Mouse (Mus musculus) right cerebral cortex, adult 2 months (tissue): Measurements from ENCODE around the gene Selenop.

Experiments used
- DNase-seq, 2 experiments: peaks; one replicate each; pipeline ENCODE4 v3.0.0; 2021 to 2022; ENCODE audit warnings: low spot score in 2 of 2

Selenop gene

GRCm38 (mm10) chr15:3270646-3271077, 2.3 kb downstream of the Selenop start:
- peak; percentile 22 to 42 for DNase-seq

DNA sequence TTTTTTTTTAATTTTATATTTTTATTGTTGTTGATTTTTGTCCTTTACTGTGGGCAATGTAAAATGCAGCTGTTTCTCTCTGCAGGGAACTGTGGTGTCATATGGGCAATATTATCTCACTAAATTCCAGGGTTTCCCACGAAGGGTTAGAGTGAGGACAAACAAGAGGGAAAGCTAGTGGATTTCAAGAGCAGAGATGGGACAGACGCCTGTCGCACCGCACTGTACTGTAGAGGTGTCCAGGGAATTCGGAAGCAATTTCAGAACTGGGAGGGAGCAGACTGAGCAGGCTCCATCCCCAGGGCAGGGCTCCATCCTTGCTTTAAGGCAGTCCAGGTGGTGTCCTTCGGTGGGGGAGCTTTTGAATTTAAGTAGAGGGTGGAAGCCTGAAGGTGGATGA, 2.9 kb downstream of the Selenop start:
- no peak for DNase-seq

DNA sequence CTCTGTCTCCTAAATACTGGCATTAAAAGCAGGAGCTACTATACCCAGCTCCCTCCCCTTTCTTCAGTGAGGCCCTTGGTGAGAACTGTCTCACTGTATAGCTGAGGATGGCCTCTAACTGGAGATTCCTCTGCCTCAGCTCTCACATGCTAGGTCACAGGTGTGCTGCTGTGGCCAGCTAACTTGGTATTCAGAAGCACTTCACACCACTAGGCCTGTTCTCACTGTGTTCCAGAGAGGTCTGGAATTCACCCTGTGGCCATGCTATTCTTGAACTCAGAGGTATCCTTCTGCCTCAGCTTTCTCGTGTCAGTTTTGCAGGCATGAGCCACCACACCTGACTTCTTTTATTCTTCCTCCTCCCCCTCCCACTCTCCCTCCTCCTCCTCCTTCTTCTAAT, 4.8 kb downstream of the Selenop start:
- DNase-seq, result no peak

DNA sequence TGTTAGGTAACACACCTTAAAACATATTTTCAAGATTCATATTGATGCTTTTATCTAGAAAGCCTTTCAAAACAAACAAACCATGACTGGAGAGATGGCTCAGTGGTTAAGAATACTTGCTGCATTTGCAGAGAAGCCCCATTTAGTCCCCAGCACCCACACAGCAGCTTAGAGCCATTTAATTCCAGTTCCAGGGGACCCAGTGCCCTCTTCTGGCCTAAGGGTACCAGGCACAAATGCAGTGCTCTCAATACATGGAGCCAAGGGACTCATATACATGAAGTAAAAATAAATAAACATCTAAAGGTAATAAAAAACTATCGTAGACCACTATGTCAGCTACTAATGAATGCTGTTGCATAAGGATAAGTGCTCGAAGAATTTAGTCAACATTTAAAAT, 9.0 kb downstream of the Selenop start:
- DNase-seq, result no peak

DNA sequence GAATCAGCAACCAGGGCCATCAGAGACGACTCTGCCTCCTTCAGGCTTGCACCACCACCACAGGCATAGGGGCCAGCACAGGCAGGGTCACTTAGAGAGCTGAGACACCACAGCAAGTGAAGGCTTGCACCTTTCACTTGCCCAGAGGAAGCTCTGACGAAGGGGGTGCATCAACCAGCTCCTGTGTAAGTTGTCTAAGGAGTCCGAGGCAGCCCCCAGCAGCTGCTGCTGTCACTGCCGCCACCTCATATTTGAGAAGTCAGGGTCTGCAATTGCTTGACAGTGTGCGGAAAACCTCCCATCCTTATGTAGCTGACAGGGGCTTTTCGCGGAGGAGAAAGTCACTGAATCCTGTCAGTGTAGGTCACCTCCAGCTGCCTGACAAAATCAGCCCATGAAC, 10.9 kb downstream of the Selenop start:
- DNase-seq, result no peak

DNA sequence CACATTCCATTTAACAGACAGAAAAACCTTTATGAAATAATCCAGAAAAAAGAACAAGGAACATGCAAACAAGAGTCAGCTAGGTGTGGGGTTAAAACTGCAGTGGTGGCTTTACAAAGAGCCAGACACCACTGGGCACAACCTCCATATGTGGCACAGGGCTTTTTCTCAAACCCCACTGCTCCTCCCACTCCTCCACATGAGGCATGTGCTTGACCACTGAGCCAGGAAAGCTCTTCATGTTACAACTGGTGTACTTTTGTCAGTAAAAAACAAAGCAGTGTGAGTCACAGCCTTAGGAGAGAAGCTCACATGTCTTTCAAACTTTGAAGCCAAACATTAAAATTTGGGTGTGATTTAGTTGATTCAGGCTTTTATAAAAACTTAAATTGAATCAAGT, 12.9 kb downstream of the Selenop start:
- no peak for DNase-seq

GRCm38 (mm10) chr15:3281737-3282136, 13.4 kb downstream of the Selenop start:
- DNase-seq, result no peak

- DNase-seq, result no peak
Observed at GRCm38 (mm10) chr15:3286032-3286431, 17.7 kb downstream of the Selenop start.

DNA sequence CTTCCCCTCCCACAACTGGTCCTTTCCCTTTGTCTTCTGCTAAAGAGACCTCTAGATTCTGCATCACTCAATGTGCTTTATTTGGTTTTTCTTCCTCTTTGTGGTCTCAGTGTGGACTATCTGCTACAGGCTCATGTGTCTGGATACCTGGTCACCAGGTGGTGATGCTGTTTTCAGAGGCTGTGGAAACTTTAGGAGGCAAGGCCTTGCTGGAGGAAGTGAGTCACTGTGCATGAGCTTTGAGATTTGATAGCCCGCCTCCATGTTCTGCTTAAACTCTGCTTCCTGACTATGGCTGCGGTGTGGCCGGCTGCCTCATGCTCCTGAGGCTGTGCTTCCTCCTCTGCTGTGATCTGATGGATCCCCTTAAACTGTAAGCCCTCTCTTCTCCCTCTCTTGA, 22.1 kb downstream of the Selenop start:
- no peak for DNase-seq

DNA sequence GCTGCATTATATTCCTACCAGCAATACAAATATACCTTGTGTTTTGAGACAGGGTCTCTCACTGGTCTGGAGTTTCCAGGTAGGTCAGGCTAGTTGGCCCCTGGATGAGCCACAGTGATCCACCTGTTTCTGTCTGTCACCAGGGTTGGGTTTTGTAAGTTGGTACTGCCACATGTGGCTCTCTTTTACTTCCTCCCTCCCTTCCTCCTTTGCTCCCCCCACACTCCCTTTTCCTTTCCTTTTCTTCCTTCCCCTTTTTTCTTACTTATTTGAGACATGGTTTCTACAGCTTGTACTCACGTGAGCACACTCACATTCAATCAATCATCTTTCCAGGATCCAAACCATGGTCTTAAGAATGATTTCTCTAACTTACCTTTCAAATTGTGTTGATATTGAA, 25.1 kb downstream of the Selenop start:
- no peak for DNase-seq

DNA sequence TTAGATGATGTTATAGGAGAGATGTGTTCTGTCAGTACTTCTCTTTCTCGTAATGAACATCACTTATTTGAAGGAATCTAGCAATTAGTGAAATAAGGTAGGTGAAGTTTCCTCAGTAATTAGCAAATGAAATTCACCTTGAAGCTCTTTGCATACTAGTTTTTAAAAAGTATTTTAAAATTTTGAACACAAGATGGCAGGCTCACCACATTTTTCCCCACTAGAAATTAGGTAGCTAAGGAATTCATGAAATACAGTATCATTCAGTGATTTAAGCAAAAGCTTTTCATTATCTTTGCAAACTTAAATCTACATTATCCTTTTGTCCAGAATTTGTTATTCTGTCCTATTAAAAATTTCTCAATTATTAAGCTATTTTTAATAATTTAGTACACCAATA, 27.6 kb downstream of the Selenop start:
- DNase-seq, result no peak

DNA sequence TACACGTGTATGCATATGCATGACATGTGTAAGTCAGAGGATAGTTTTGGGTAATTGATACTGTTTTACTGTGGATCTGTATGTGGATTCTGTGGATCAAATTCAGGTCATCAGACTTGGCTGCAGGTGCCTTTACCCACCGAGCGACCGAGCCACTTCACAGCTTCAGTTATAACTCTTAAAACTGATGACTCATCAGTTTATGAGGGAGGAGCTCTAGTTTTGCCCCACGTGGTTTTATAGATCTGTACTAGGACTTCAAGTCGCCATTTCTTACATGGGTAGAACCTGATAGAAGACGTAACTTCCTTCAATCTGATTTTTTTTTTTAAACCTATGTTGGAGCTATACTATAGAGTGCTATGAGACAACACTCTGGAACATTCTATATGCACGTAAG, 29.3 kb downstream of the Selenop start:
- no peak for DNase-seq

GRCm38 (mm10) chr15:3300361-3301100, 32.2 kb downstream of the Selenop start:
- no peak for DNase-seq

- no peak for DNase-seq
Observed at GRCm38 (mm10) chr15:3303426-3303825, 35.1 kb downstream of the Selenop start, which contains the start of gene Ccdc152. TSS of gene Ccdc152 (minus strand) at chr15:3303526.

GRCm38 (mm10) chr15:3309856-3310255, 41.5 kb downstream of the Selenop start:
- no peak for DNase-seq

GRCm38 (mm10) chr15:3312937-3313336, 44.6 kb downstream of the Selenop start:
- DNase-seq, result peak; percentile 11 to 37

DNA sequence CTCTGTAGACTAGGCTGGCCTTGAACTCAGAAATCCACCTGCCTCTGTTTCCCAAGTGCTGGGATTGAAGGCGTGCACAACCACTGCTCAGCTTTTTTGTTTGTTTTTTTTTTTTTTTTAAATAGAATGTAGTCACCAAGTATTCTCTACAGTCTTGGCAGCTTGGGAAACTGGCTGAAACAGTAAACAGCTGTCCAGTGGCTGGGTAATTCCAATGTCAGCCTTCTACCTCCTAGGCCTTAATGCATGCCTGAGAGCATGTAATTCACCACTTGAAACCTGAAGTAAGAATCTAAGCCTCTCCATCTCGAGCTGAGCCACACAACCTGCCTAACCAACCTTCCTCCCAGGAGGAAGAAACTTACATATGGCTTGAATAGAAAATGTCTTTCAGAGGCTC, 48.3 kb downstream of the Selenop start:
- DNase-seq, result no peak

DNA sequence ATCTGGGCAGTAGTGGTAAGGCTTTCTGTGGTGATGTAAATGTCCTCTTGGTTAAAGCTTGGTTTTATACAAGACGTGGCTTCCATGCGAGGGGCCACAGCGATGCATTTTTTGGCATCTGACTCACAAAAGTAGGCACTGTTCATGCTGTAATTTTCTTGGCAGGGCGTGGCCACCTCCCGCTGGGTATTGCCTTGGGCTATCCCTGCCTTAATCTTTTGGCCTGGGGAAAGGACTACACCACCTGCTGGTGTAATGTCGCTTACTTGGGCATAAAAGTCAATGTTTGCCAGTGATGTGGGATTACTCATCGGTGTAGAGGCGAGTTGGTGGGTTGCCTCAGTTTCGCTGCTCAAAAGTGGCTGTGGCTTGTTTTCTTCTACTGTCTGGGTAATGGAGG, 51.6 kb downstream of the Selenop start:
- no peak for DNase-seq

- DNase-seq, result no peak
Observed at GRCm38 (mm10) chr15:3323041-3323440, 54.7 kb downstream of the Selenop start.
